8 mouse cellular contexts compared by ENCODE assay signal in the genomic region with DNA sequence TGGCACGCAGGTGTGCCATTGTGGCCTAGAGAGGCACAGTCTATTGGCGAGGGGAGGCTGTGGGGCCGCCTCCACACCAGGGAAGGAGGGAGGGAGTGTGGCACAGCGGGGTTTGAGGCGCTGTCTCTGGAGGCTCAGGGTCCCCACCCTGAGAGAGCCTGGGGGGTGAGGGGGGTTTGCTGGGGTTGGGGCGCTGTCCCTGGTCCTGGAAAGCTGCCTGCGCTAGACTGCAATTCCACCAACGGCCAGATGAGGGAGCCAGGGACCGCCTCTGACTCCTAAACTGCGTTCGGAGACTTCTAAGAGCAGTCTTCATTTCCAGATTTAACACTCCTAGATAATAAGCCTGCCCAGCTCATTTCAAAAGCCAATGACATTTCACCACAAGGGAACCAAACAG. TPM values are rescaled to one million over a fixed set of nuclear protein-coding genes. Genes with fewer than 3 reads are reported as not detected.
DNase-seq lines count a peak whose midpoint lies in the region.

No protein-coding gene starts in this region.

- peak; percentile 61 for DNase-seq in A20 (ENCODE audit: low read depth, low spot score)
- DNase-seq in MEL-GATA-1-ER (ENCODE audit: extremely low read depth, low read depth): peak; percentile 12
- DNase-seq in cerebellum, postnatal 14 days: peak; percentile 91 to 92
- peak; percentile 81 for DNase-seq in gastrocnemius, postnatal 10 days
- peak; percentile 84 for DNase-seq in kidney, postnatal 14 days
- DNase-seq in lung, postnatal 10 days: peak; percentile 84
- peak; percentile 89 for DNase-seq in retina, embryonic 14.5 days (ENCODE audit: low spot score)
- DNase-seq in urinary bladder, postnatal 14 days (ENCODE audit: low spot score): peak; percentile 73

RNA-seq across cellular contexts. Expression of a gene that starts 11.5 kb away (rescaled TPM):
- total RNA-seq in gastrocnemius, postnatal 10 days (2021): 1 to 10 TPM; 5.3 to 5.6 TPM

Comparison
In these comparisons a context has a peak if more than half of its experiments do, and no peak if none do; other contexts are left out.
1. Peak in every context shown above with its lines: DNase-seq.
2. DNase-seq: peak in every context shown above with its lines; median percentile 92 in cerebellum, postnatal 14 days; 89 in retina, embryonic 14.5 days; 84 in kidney, postnatal 14 days; 84 in lung, postnatal 10 days; 81 in gastrocnemius, postnatal 10 days; 73 in urinary bladder, postnatal 14 days; 61 in A20; 12 in MEL-GATA-1-ER.